Mouse (Mus musculus) cerebellum, adult 2 months (tissue): ENCODE measurements around the gene BC049715. TPM values are rescaled to one million over a fixed set of nuclear protein-coding genes. Genes with fewer than 3 reads are reported as not detected.
"Not testable (repeated sequence)": the region's sequence is repeated elsewhere in the genome, so short reads cannot be mapped to it uniquely, and the experiment has no call there.

Source experiments
- DNase-seq, 2 experiments: peaks; one replicate each; pipeline ENCODE4 v3.0.0; 2021
- H3K27ac ChIP-seq: fragments of 200-500 bp; 2 replicates; pipeline ENCODE4 v1.5.1; 2012; ENCODE audit warnings: low read length, control low read depth, inconsistent platforms; ENCODE audit not compliant: insufficient read depth
- H3K27me3 ChIP-seq: fragments of 200-500 bp; 2 replicates; pipeline ENCODE4 v1.6.1; 2012; ENCODE audit warnings: inconsistent platforms, mild to moderate bottlenecking, low read length, moderate library complexity; ENCODE audit not compliant: control insufficient read depth, insufficient read depth
- H3K4me1 ChIP-seq: fragments of 200-500 bp; 2 replicates; pipeline ENCODE4 v1.6.1; 2011; ENCODE audit warnings: low read length; ENCODE audit not compliant: control insufficient read depth, insufficient read depth
- H3K4me3 ChIP-seq: fragments of 200-500 bp; replicated peaks from 2 replicates; pipeline ENCODE3; 2011; ENCODE audit warnings: mild to moderate bottlenecking, low read depth, low read length, control low read depth; ENCODE audit not compliant: insufficient read depth
- CTCF ChIP-seq: fragments of 200-500 bp; IDR thresholded peaks from 2 replicates; pipeline ENCODE4 v1.5.1; 2011; ENCODE audit warnings: low read depth, mild to moderate bottlenecking, control low read depth, low read length, moderate library complexity, borderline replicate concordance; ENCODE audit not compliant: insufficient read depth
- POLR2A ChIP-seq: fragments of 200-500 bp; IDR thresholded peaks from 2 replicates; pipeline ENCODE4 v1.6.1; 2011; ENCODE audit warnings: low read length, control low read depth, borderline replicate concordance; ENCODE audit not compliant: insufficient read depth
- WGBS: fragments of 180-500 bp; shearing (Covaris S2); methylation state at CpG from one replicate; pipeline ENCODE4 v1.1.7; 2018; 5-methylcytosine and 5-hydroxymethylcytosine counted together
- polyA plus RNA-seq: library from polyadenylated mRNA; depleted of rRNA; stranded (reverse); fragments of >200 nt; gene quantifications from 2 replicates; pipeline ENCODE4 v1.2.3, GENCODE M21; 2012

Gene BC049715
- polyA plus RNA-seq, 1 experiment: 0.38 TPM

DNA sequence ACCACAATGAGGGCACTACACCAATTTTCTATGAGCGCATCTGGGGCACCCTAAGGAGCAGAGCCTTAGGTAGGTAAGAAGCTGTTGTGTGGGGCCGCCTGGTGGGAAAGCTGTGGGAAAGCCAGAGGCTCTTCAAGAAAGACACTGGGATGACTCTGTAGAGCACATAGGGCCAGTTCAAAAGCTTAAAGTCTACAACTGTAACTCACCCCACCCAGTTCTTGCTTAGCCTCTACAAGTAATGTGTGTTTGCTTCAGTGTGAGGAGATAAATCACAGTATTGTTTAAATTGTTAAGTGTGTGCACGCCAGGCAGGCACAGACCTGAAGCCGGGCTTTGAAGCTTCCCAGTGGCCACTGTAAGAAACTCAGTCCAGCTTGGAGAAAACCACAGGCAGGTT, 38.7 kb downstream of the BC049715 start:
- H3K4me3 ChIP-seq: no peak overlapping the region
- no peak overlapping the region for H3K27ac ChIP-seq
- H3K4me1 ChIP-seq: no peaks in the 10 kb centered on the region
- TF ChIP-seq POLR2A (no peak), CTCF (no peak)
- no peaks in the 10 kb centered on the region for H3K27me3 ChIP-seq
- DNase-seq: no peak
- 89% methylated on average over 4 of the region's 4 CpGs for WGBS

DNA sequence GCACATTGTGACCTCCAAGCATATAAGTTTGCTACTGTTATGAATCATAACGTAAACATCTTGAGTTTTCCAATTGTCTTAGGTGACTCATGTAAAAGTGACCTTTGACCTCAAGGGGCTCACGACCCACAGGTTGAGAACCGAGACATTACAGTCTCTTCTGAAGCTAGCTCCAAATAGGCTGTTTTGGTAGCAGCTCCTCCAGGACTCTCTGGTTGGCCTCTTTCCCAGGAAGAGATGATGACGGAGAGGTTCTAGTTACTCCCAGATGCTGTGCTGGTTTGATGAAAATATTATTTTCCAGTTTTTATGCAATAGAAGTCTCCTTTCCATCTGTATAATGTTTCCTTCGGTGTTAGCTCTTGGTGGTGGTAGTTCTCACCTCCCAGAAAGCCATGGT, 41.5 kb downstream of the BC049715 start:
- TF ChIP-seq POLR2A: no peak
- no peak for TF ChIP-seq CTCF
- H3K27ac ChIP-seq: no peak overlapping the region
- no peak for DNase-seq
- no peaks in the 10 kb centered on the region for H3K27me3 ChIP-seq
- WGBS: 79% methylated on average over 5 of the region's 5 CpGs
- no peaks in the 10 kb centered on the region for H3K4me1 ChIP-seq
- H3K4me3 ChIP-seq: no peak overlapping the region

DNA sequence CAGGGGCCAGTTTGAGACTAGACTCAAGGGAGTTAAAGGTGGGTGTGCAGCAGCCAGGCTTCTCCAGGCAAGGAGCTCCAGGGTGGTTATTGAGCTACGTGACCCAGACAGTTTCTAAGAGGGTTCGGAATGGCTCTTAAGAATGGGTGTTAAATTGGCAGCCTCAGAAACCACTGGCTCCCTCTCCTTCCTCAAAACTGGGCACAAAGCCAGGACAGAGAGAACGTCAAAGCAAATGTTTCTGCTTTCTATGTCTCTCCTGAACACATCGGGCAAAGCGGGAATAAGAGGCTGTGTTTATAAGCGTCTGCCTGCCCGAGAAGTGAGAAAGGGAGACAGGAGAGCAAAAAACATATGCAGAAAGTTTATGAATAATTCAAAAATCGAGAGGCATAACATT, 47.2 kb downstream of the BC049715 start:
- TF ChIP-seq POLR2A (no peak), CTCF (no peak)
- 15% methylated on average over 8 of the region's 8 CpGs for WGBS

DNA sequence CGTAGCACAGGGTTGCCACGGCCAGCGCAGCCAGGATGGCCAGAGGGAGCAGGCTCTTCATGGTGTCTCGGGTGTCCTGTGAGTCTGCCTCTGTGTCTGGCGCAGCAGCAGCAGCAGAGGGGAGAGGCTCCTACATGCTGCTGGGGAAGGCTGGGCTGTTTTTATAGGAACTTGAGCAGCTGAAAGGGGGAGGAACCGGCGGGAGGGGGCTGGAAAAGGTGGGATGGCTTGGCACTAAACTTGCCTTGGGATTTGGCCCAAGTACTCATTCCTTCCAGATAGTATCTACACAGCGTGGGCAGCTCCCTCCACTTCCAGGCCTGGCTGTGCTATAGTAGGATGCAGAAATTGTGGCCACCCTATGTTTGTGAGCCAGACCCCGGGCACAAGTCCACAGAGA, 48.2 kb downstream of the BC049715 start, which contains the start of gene Mgp:
TSS of gene Mgp (minus strand) at position 154 of the 400 bp plus-strand sequence.
- no peak for DNase-seq
- TF ChIP-seq POLR2A (no peak), CTCF (no peak)
- Histone ChIP-seq H3K4me1 (no peaks in the 10 kb centered on the region), H3K4me3 (no peak within 1 kb of the TSS), H3K27me3 (no peaks in the 10 kb centered on the region), H3K27ac (no peak within 1 kb of the TSS)
- WGBS: 23% methylated on average over 9 of the region's 9 CpGs

More for the DNA sequence above, 47.2 kb downstream of the BC049715 start:
- no peaks in the 10 kb centered on the region for H3K27me3 ChIP-seq
- no peaks in the 10 kb centered on the region for H3K4me1 ChIP-seq
- H3K4me3 ChIP-seq: no peak overlapping the region
- DNase-seq: no peak
- H3K27ac ChIP-seq: no peak overlapping the region

DNA sequence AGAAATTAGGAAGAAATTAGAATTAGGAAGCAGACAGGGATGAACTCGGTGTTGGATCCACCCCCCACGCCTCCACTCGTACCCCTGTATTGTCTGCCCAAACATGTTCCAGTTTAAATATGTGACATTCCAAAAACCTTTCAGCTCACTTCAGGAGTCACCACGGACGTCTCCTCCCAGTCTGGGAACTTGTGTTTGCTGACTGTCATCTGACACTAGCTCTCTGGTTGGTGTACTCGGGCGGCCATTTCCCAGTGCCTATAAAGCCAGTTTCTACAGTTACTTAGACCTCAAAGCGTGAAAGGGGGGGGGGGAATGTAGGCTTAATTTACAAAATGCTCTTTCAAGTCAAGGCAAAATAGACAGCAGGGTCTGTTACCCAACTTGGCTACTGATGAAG, 54.3 kb downstream of the BC049715 start:
- no peak for TF ChIP-seq POLR2A
- TF ChIP-seq CTCF: no peak
- WGBS: 75% methylated on average over 8 of the region's 8 CpGs
- DNase-seq: no peak

DNA sequence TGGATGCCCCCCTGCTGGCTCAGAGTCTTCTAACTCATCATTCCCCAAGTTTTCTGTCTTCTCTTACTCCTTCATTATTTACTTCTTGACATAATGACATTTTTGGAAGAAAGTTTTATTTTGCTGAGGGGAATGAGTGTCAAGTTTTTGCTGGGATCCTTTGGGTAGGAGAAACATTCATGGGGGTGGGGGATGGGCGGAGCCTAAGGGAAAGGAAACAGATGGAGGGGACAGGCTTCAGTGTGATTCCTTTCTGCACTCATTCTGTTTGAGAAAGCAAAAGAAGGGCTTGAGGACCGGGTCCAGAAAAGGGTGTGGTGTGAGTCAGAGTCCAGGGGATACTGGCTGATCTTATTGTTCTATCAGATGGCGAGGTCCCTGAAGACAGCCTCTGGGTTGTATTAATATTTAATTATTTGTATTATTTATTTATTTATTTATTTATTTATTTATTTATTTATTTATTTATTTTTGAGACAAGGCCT, 56.0 kb downstream of the BC049715 start:
- no peak for DNase-seq
- Histone ChIP-seq H3K27ac (no peak overlapping the region), H3K27me3 (no peaks in the 10 kb centered on the region), H3K4me1 (no peaks in the 10 kb centered on the region), H3K4me3 (no peak overlapping the region)
- no peak for TF ChIP-seq POLR2A
- no peak for TF ChIP-seq CTCF
- WGBS: 84% methylated on average over 3 of the region's 3 CpGs

More for the DNA sequence above, 54.3 kb downstream of the BC049715 start:
- no peak overlapping the region for H3K4me3 ChIP-seq
- H3K27ac ChIP-seq: no peak overlapping the region
- no peaks in the 10 kb centered on the region for H3K27me3 ChIP-seq
- H3K4me1 ChIP-seq: no peaks in the 10 kb centered on the region

DNA sequence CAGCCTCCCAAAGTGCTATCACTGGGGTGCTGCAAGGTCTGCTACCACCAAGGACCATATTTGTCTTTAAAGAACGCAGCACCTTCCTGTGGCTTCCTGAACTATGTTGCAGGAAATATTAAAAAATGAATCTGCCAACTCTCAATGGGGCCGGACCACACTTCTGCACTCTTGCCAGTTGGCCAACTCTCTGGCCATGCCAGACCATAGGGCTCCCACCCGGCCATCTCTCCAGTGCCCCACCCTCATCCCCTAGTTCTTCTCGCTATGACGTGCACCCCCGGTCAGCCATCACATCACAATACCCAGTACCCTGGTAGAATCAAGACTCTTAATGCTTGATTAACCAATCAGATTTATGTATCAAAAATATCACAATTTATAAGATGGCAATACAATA, 56.5 kb downstream of the BC049715 start:
- Histone ChIP-seq H3K4me3 (no peak overlapping the region), H3K4me1 (no peaks in the 10 kb centered on the region), H3K27ac (no peak overlapping the region), H3K27me3 (no peaks in the 10 kb centered on the region)
- DNase-seq: no peak
- WGBS: 81% methylated on average over 6 of the region's 6 CpGs
- TF ChIP-seq CTCF (no peak), POLR2A (no peak)

DNA sequence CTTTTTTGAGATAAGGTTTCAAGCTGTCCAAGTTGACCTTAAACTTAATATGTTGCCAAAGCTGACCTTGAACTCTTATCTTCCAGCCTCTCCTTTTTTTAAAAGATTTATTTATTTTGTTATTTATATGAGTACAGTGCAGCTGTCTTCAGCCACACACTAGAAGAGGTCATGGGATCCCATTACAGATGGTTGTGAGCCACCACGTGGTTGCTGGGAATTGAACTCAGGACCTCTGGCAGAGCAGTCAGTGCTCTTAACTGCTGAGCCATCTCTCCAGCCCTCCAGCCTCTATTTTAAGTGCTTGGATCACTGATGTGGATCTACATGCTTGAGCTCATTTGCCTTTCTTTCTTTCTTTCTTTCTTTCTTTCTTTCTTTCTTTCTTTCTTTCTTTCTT, 57.3 kb downstream of the BC049715 start:
- not testable (repeated sequence) for H3K27me3 ChIP-seq, H3K27ac ChIP-seq, H3K4me1 ChIP-seq, H3K4me3 ChIP-seq, DNase-seq
- 53% methylated on average over 1 of the region's 1 CpGs for WGBS
